Mouse (Mus musculus) cortical plate, adult 2 months (tissue): ENCODE data around the gene Dnajb4.

Source experiments
- CTCF ChIP-seq: fragments of 200-500 bp; IDR thresholded peaks from 2 replicates; pipeline ENCODE4 v1.5.1; 2011; ENCODE audit warnings: mild to moderate bottlenecking, control low read depth, low read length; ENCODE audit not compliant: insufficient read depth; ENCODE audit errors: extremely low read depth
- POLR2A ChIP-seq: fragments of 200-500 bp; IDR thresholded peaks from 2 replicates; pipeline ENCODE4 v1.6.1; 2011; ENCODE audit warnings: mild to moderate bottlenecking, low read length, control low read depth; ENCODE audit not compliant: insufficient read depth; ENCODE audit errors: extremely low read depth

DNA sequence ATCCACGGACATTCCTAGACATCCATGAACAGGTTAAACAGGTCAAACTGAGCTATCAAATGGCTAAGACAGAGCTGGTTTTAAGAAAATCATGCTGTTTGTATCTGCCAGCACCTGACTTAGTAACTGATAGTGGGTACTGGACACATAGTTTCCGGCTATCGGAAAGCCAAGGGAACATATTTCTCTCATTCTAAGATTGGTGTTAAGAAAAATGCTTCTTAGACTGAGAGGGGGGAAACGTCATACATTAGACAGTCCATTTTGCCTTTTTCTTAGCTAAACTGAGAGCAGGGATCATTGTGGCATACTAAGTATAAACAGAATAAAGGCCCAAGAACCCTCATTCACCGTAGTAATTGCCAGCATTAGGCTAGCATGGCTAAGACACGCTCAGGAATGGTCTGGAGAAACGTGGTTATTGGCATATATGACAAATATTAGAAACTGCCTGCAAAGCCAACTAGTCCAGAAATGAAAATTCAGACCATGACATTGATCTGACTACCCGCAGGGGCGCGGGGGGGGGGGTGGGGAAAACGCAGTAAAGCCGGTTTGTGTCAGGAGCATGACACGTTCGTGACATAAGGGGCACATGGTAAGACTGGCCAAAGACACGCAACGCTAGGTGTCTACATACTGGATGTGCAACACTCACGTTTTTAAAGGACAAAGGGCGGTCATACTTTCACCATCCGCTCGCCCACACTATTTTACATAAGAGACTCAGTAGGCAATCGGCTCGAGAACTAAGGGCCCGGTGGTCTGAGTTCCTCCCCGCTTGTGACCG, 730 bp downstream of the Dnajb4 start:
- TF ChIP-seq CTCF (no peak), POLR2A (no peak)
